Mouse (Mus musculus) embryonic facial prominence, embryonic 15.5 days (tissue): ENCODE data around the gene Parp3. TPM values are rescaled to one million over a fixed set of nuclear protein-coding genes. Genes with fewer than 3 reads are reported as not detected.
"Not testable (repeated sequence)": the region's sequence is repeated elsewhere in the genome, so short reads cannot be mapped to it uniquely, and the experiment has no call there.

Source experiments
- ATAC-seq: fragments of 200-750 bp; cut with Nextera tagmentation; 2 replicates; pipeline ENCODE4 v1.8.0; 2017; ENCODE audit warnings: low read depth, moderate TSS enrichment; ENCODE audit not compliant: insufficient number of reproducible peaks, low FRiP score, low TSS enrichment
- H3K27ac ChIP-seq: fragments of 300-500 bp; sonication (generic); replicated peaks from 2 replicates; pipeline ENCODE4 v1.5.1; 2015; ENCODE audit warnings: mild to moderate bottlenecking, inconsistent platforms
- H3K27me3 ChIP-seq: fragments of 300-500 bp; sonication (generic); 2 replicates; pipeline ENCODE4 v1.6.1; 2015; ENCODE audit warnings: inconsistent platforms
- H3K36me3 ChIP-seq: fragments of 300-500 bp; sonication (generic); 2 replicates; pipeline ENCODE4 v1.6.1; 2015; ENCODE audit warnings: mild to moderate bottlenecking, inconsistent platforms
- H3K4me1 ChIP-seq: fragments of 300-500 bp; sonication (generic); 2 replicates; pipeline ENCODE4 v1.6.1; 2015; ENCODE audit warnings: inconsistent platforms
- H3K4me2 ChIP-seq: fragments of 300-500 bp; sonication (generic); replicated peaks from 2 replicates; pipeline ENCODE4 v1.6.1; 2015; ENCODE audit warnings: mild to moderate bottlenecking, inconsistent platforms
- H3K4me3 ChIP-seq: fragments of 300-500 bp; sonication (generic); replicated peaks from 2 replicates; pipeline ENCODE4 v1.5.1; 2015; ENCODE audit warnings: mild to moderate bottlenecking, inconsistent platforms
- H3K9ac ChIP-seq: fragments of 300-500 bp; sonication (generic); 2 replicates; pipeline ENCODE4 v1.6.1; 2015; ENCODE audit warnings: inconsistent platforms
- H3K9me3 ChIP-seq: fragments of 300-500 bp; sonication (generic); replicated peaks from 2 replicates; pipeline ENCODE4 v1.6.1; 2016; ENCODE audit warnings: inconsistent platforms
- WGBS: fragments of 180-500 bp; shearing (Covaris S2); methylation state at CpG from one replicate; pipeline ENCODE4 v1.1.7; 2015; 5-methylcytosine and 5-hydroxymethylcytosine counted together
- polyA plus RNA-seq: library from polyadenylated mRNA; unstranded; fragments of >200 nt; fragmentation: Nextera tagmentation; extraction: Ambion mirVana; gene quantifications from 2 replicates; pipeline ENCODE4 v1.2.1, GENCODE M21; 2015

Gene Parp3
- 6.8 and 8.5 TPM in 2 replicates for polyA plus RNA-seq

- H3K36me3 ChIP-seq, result peaks cover 19% of the 10 kb centered on the region
- no peaks in the 10 kb centered on the region for H3K27me3 ChIP-seq
- ATAC-seq, result peak; percentile 98
- peak within 1 kb of the TSS; percentile 88 for H3K27ac ChIP-seq
- H3K4me3 ChIP-seq, result peak within 1 kb of the TSS; percentile 81
- H3K9ac ChIP-seq, result peak within 1 kb of the TSS; percentile 66
- H3K4me2 ChIP-seq, result peak within 1 kb of the TSS; percentile 88
- H3K9me3 ChIP-seq, result no peaks in the 10 kb centered on the region
- WGBS, result under 1% methylated on average over 41 of the region's 41 CpGs
- H3K4me1 ChIP-seq, result peaks cover 49% of the 10 kb centered on the region
Measured at GRCm38 (mm10) chr9:106476924-106477484, at the start of gene Parp3. Gene Parp3, minus strand, starts transcription at chr9:106476949.

DNA sequence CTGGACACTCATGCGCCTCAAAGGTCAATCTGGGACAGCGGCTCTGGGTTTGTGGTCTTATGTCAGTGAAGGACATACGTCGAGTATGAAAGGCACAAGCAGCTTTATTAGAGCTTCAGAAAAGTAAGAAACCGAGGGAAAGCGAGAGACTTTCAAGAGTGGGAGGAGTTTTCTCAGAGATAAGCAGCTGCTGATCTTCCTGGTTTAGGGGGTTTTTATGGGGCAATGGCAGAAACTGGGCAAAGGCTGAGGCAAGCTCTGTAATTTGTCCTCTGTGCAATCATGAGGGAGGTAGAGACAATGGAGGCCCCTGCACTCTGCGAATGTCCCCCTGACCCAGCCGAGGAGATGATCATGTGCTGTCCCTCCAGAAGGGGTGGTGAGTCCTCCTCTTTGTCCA lies 43.2 kb upstream of the Parp3 start:
- H3K27ac ChIP-seq, result no peak overlapping the region
- H3K4me3 ChIP-seq, result no peak overlapping the region
- H3K4me2 ChIP-seq, result no peak overlapping the region
- no peaks in the 10 kb centered on the region for H3K36me3 ChIP-seq
- no peaks in the 10 kb centered on the region for H3K4me1 ChIP-seq
- H3K9ac ChIP-seq, result no peak overlapping the region
- no peaks in the 10 kb centered on the region for H3K27me3 ChIP-seq
- H3K9me3 ChIP-seq, result no peaks in the 10 kb centered on the region
- 71% methylated on average over 8 of the region's 8 CpGs for WGBS
- ATAC-seq, result no peak

- H3K9me3 ChIP-seq, result no peaks in the 10 kb centered on the region
- no peak overlapping the region for H3K27ac ChIP-seq
- no peaks in the 10 kb centered on the region for H3K36me3 ChIP-seq
- no peaks in the 10 kb centered on the region for H3K4me1 ChIP-seq
- H3K9ac ChIP-seq, result no peak overlapping the region
- 52% methylated on average over 2 of the region's 2 CpGs for WGBS
- no peaks in the 10 kb centered on the region for H3K27me3 ChIP-seq
- ATAC-seq, result no peak
- no peak overlapping the region for H3K4me3 ChIP-seq
- H3K4me2 ChIP-seq, result no peak overlapping the region
Measured at GRCm38 (mm10) chr9:106519433-106519832, 42.7 kb upstream of the Parp3 start.

DNA sequence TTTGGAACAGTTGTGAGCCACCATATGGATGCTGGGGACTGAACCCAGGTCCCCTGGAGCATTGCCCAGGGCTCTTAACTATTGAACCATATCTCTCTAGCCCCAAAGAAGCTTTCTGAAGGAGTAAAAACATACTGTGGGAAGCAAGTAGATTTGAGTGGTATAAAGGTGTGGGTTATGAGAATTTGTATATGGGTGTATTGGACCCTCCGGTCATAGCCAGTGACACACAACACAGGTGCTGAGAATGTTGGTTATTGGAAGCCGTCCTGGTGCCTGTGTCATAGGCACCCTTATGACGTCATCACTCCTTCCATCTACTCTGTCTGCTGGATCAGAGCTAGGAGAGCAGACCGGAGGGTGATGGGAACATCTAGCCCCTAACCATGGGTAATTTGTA lies 37.5 kb upstream of the Parp3 start, which contains the start of gene Iqcf5:
Iqcf5 (plus strand) TSS at position 301 of the 400 bp plus-strand sequence.
- H3K9me3 ChIP-seq, result no peaks in the 10 kb centered on the region
- H3K4me1 ChIP-seq, result no peaks in the 10 kb centered on the region
- H3K27ac ChIP-seq, result no peak within 1 kb of the TSS
- H3K9ac ChIP-seq, result no peak within 1 kb of the TSS
- H3K27me3 ChIP-seq, result no peaks in the 10 kb centered on the region
- no peak for ATAC-seq
- 81% methylated on average over 4 of the region's 4 CpGs for WGBS
- no peak within 1 kb of the TSS for H3K4me3 ChIP-seq
- H3K4me2 ChIP-seq, result no peak within 1 kb of the TSS
- no peaks in the 10 kb centered on the region for H3K36me3 ChIP-seq

DNA sequence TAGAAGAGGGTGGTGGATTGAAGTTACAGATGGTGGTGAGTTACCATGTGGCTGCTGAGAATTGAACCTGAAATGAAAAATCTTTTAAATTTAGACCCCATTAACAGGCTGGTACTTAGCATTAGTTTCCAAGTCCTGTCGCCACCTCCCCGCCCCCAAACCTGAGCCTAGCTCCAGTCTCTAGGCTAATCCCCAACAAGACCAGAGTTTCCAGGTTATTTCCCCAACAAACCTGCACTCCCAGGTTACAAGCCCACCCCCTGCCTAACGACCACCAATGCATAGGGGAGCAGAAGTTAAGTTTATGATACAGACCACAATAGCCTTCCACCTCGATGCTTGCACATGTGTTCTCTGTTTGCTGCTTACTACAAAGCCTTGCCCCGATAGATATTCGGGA lies 36.8 kb upstream of the Parp3 start:
- Histone ChIP-seq H3K9me3 (no peaks in the 10 kb centered on the region), H3K4me2 (no peak overlapping the region), H3K4me1 (no peaks in the 10 kb centered on the region), H3K27ac (no peak overlapping the region), H3K9ac (no peak overlapping the region), H3K4me3 (no peak overlapping the region), H3K36me3 (no peaks in the 10 kb centered on the region), H3K27me3 (no peaks in the 10 kb centered on the region)
- 69% methylated on average over 6 of the region's 6 CpGs for WGBS
- ATAC-seq, result no peak

DNA sequence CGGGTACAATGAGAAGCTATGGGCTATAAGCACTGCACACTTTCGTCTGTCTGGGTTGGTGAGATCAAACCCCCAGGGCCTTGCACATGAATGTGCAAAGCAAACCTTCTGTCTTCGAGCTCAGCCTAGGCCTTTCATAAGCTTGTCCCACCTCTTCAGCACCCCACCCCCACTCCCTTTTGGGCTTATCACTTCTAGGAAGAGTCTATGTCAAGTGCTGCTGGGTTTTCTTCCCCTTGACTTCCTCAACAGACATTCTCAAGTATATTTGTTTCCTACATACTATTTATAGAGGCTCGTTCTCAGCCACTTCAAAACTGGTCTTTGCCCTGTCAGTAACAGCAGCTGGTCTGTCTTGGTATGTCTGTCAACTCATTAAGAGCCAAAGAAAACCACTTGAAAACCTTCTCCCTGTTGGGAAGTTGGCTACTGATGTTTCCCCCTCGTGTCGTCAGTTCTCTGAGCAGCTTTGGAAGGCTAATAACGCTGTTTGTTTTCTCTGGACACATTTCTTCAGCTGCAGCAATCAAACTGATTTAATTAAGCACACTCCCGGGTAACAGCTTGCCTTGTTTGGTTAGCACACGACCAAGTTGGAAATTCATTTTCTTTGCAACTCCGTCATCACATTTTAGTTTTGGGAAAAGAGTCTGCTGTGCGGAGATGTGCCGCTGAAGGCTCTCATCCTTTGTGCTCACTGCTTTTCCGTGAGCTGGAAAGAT lies 36.1 kb upstream of the Parp3 start:
- Histone ChIP-seq H3K9ac (no peak overlapping the region), H3K27ac (no peak overlapping the region), H3K4me1 (no peaks in the 10 kb centered on the region), H3K9me3 (no peaks in the 10 kb centered on the region), H3K27me3 (no peaks in the 10 kb centered on the region), H3K36me3 (no peaks in the 10 kb centered on the region), H3K4me2 (no peak overlapping the region), H3K4me3 (no peak overlapping the region)
- ATAC-seq, result no peak
- 53% methylated on average over 13 of the region's 13 CpGs for WGBS

DNA sequence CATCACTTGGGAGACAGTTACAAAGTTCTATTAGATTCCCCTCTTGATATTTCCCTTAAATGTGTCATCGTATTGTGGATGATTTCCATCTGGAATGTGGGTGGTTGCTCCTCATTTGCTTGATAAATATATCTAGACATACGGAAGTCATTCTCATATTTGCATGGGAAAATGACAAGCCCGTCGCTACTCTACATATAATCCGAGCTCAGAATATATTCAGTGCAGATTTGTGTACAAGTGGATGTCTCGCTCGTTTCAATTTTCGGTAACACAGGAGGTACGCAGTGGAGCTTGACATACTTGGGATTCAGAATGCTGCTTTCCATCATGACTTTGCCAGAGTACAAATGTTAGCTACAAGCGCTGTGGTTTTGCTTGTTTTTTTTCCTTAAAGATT lies 32.6 kb upstream of the Parp3 start:
- no peaks in the 10 kb centered on the region for H3K9me3 ChIP-seq
- H3K4me3 ChIP-seq, result no peak overlapping the region
- H3K27ac ChIP-seq, result no peak overlapping the region
- no peak for ATAC-seq
- WGBS, result 85% methylated on average over 10 of the region's 10 CpGs
- no peaks in the 10 kb centered on the region for H3K27me3 ChIP-seq
- no peak overlapping the region for H3K9ac ChIP-seq
- no peak overlapping the region for H3K4me2 ChIP-seq
- H3K4me1 ChIP-seq, result no peaks in the 10 kb centered on the region
- no peaks in the 10 kb centered on the region for H3K36me3 ChIP-seq

GRCm38 (mm10) chr9:106504246-106504645 lies 27.5 kb upstream of the Parp3 start:
- Histone ChIP-seq H3K27me3 (no peaks in the 10 kb centered on the region), H3K4me3 (no peak overlapping the region), H3K9ac (no peak overlapping the region), H3K36me3 (no peaks in the 10 kb centered on the region), H3K9me3 (no peaks in the 10 kb centered on the region), H3K4me2 (no peak overlapping the region), H3K27ac (no peak overlapping the region), H3K4me1 (no peaks in the 10 kb centered on the region)
- ATAC-seq, result no peak
- WGBS, result 67% methylated on average over 6 of the region's 6 CpGs

DNA sequence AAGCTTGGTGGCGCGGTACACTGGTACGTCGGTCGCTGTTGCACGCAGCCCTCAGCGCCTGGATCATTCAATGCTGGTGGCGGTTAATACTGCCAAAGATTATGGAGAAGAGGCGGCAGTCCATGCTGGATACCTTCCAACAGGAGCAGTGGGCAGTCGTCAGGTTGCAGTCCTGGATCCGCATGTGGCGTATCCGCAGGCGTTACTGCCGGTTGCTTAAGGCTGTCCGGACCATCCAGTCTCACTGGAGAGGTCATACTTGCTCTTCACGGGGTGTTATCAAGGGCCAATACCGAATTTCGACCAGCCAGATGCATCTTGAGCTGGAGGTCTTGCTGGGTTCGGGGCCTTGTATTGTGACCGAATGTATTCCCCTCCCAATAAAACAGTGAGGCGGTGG lies 25.1 kb upstream of the Parp3 start:
- WGBS, result 87% methylated on average over 22 of the region's 22 CpGs
- H3K4me1 ChIP-seq, result no peaks in the 10 kb centered on the region
- H3K4me3 ChIP-seq, result no peak overlapping the region
- no peaks in the 10 kb centered on the region for H3K36me3 ChIP-seq
- H3K27ac ChIP-seq, result no peak overlapping the region
- H3K9me3 ChIP-seq, result no peaks in the 10 kb centered on the region
- no peak overlapping the region for H3K9ac ChIP-seq
- ATAC-seq, result no peak
- no peaks in the 10 kb centered on the region for H3K27me3 ChIP-seq
- no peak overlapping the region for H3K4me2 ChIP-seq

DNA sequence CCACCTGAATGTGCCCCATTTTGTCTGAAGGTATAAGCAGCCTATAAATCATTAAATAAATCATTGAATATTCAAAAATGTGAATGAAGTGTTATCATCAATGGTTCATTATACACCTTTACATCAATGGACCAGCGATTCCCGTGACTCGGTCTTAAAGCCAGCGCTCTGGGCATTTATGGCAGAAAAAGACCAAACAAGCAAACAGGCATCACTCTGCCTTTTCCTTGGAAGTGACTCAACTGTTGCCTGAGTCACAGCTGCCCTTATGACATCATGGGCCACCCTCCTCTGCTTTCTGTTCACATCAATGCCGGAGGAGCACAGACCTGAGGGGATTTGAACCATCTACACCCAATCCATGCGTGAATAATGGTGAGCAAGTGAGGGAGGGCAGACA lies 22.9 kb upstream of the Parp3 start, which contains the start of gene Iqcf1:
Iqcf1 (plus strand) TSS at position 301 of the 400 bp plus-strand sequence.
- no peak for ATAC-seq
- Histone ChIP-seq H3K9ac (no peak within 1 kb of the TSS), H3K36me3 (no peaks in the 10 kb centered on the region), H3K9me3 (no peaks in the 10 kb centered on the region), H3K4me3 (no peak within 1 kb of the TSS), H3K27me3 (no peaks in the 10 kb centered on the region), H3K4me1 (no peaks in the 10 kb centered on the region), H3K27ac (no peak within 1 kb of the TSS), H3K4me2 (no peak within 1 kb of the TSS)
- 92% methylated on average over 6 of the region's 6 CpGs for WGBS

- not testable (repeated sequence) for H3K4me1 ChIP-seq
- WGBS, result 72% methylated on average over 6 of the region's 6 CpGs
- peaks cover 37% of the 10 kb centered on the region for H3K36me3 ChIP-seq
Measured at GRCm38 (mm10) chr9:106487602-106488001, 10.9 kb upstream of the Parp3 start.

DNA sequence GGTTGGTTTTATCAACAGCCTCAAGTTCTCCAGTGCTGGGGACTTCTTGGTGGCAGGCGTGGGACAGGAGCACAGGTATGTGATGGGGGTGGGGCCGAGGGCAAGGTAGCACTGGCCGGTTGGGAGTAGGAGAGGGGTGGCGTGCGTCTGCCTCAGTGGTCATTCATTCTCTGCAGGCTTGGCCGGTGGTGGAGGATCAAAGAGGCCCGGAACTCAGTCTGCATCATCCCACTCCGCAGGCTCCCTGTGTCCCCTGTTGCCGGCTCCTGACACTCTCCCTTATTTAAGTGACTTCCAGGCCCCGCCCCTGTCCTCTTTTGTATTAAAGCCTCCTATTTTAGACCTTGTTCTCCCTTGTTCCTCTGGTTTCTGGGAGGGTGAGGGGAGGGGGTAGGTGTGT lies 8.3 kb upstream of the Parp3 start:
- H3K9me3 ChIP-seq, result no peaks in the 10 kb centered on the region
- H3K4me2 ChIP-seq, result no peak overlapping the region
- no peak for ATAC-seq
- no peak overlapping the region for H3K9ac ChIP-seq
- H3K36me3 ChIP-seq, result peaks cover 51% of the 10 kb centered on the region
- 81% methylated on average over 10 of the region's 10 CpGs for whole genome bisulfite sequencing
- no peak overlapping the region for H3K27ac ChIP-seq
- no peak overlapping the region for H3K4me3 ChIP-seq
- no peaks in the 10 kb centered on the region for H3K27me3 ChIP-seq
- no peaks in the 10 kb centered on the region for H3K4me1 ChIP-seq

More at GRCm38 (mm10) chr9:106487602-106488001, 10.9 kb upstream of the Parp3 start:
- not testable (repeated sequence) for H3K4me3 ChIP-seq, H3K4me2 ChIP-seq, H3K27me3 ChIP-seq, ATAC-seq, H3K9me3 ChIP-seq, H3K9ac ChIP-seq, H3K27ac ChIP-seq
